Mouse (Mus musculus): ENCODE data around the gene Prkn.

GRCm38 (mm10) chr17:12052651-12053050 lies 1212.5 kb downstream of the Prkn start:
- TF ChIP-seq POLR2A (IDR thresholded peaks at IDR 0.05; ENCODE audit: borderline replicate concordance, insufficient read depth, low read length): no peak
- no peak for TF ChIP-seq CTCF (IDR thresholded peaks at IDR 0.05; ENCODE audit: borderline replicate concordance, insufficient read depth, low read depth, low read length)

All from cerebellum, adult 2 months (tissue).